Mouse (Mus musculus) kidney, postnatal 0 days (tissue): Measurements from ENCODE around the gene Hck. TPM values are rescaled to one million over a fixed set of nuclear protein-coding genes. Genes with fewer than 3 reads are reported as not detected.

Experiments
- ATAC-seq: fragments of 200-750 bp; cut with Nextera tagmentation; replicated peaks from 2 replicates; pipeline ENCODE4 v1.8.0; 2017; ENCODE audit warnings: low read depth, moderate number of reproducible peaks, moderate TSS enrichment, moderate library complexity; ENCODE audit not compliant: low FRiP score
- DNase-seq: peaks from one replicate; pipeline ENCODE4 v3.0.0-alpha.2; 2016; ENCODE audit warnings: low spot score
- H3K27ac ChIP-seq: fragments of 300-500 bp; sonication (generic); 2 replicates; pipeline ENCODE4 v1.5.1; 2014; ENCODE audit warnings: mild to moderate bottlenecking
- H3K27me3 ChIP-seq: fragments of 300-500 bp; sonication (generic); 2 replicates; pipeline ENCODE4 v1.6.1; 2014; ENCODE audit warnings: low read length, mixed read lengths; ENCODE audit not compliant: insufficient read depth
- H3K36me3 ChIP-seq: fragments of 300-500 bp; sonication (generic); 2 replicates; pipeline ENCODE4 v1.6.1; 2014; ENCODE audit warnings: low read length, mixed read lengths; ENCODE audit not compliant: insufficient read depth
- H3K4me1 ChIP-seq: fragments of 300-500 bp; sonication (generic); replicated peaks from 2 replicates; pipeline ENCODE4 v1.6.1; 2014; ENCODE audit warnings: antibody characterized with exemption, low read length, mixed read lengths; ENCODE audit not compliant: insufficient read depth
- H3K4me2 ChIP-seq: fragments of 300-500 bp; sonication (generic); 2 replicates; pipeline ENCODE4 v1.6.1; 2014; ENCODE audit warnings: mild to moderate bottlenecking, low read length, moderate library complexity, mixed read lengths
- H3K4me3 ChIP-seq: fragments of 300-500 bp; sonication (generic); replicated peaks from 2 replicates; pipeline ENCODE4 v1.5.1; 2014; ENCODE audit warnings: low read depth, low read length
- H3K9ac ChIP-seq: fragments of 300-500 bp; sonication (generic); 2 replicates; pipeline ENCODE4 v1.6.1; 2014; ENCODE audit warnings: low read depth, low read length
- H3K9me3 ChIP-seq: fragments of 300-500 bp; sonication (generic); replicated peaks from 2 replicates; pipeline ENCODE4 v1.6.1; 2016; ENCODE audit warnings: low read length, inconsistent platforms, mixed read lengths
- CTCF ChIP-seq: IDR thresholded peaks from 2 replicates; pipeline ENCODE4 v1.5.1; 2016; ENCODE audit warnings: antibody characterized with exemption, low read depth, mild to moderate bottlenecking, moderate library complexity
- WGBS: fragments of 180-500 bp; shearing (Covaris S2); extraction: QIAGEN DNeasy Blood & Tissue Kit; methylation state at CpG from one replicate; pipeline ENCODE4 v1.1.7; 2014; 5-methylcytosine and 5-hydroxymethylcytosine counted together
- polyA plus RNA-seq: library from polyadenylated mRNA; unstranded; fragments of >200 nt; fragmentation: Nextera tagmentation; extraction: Ambion mirVana; gene quantifications from 2 replicates; pipeline ENCODE4 v1.2.1, GENCODE M21; 2015

The Hck gene
- polyA plus RNA-seq, 1 experiment from 2014 or later = 4.3 TPM

DNA sequence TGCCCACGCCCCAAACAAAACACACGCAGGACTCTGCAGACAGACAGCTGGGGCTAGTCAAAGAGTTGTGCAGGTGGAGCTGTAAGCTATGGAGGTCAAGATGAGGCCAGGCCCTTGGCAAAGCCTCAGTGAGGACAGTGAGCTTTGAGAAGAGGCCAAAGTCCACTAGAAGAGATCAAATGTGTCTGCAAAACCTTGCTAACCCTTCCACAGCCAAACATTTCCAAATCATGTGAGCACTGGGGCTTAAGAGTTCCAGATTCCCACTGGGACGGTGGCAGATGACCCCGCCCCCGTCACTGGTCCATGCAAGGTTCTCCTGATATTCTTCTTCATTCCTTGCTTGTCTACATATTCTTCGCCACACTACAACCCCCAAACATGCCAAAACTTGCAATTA is 26.4 kb upstream of the Hck start:
- no peaks in the 10 kb centered on the region for H3K27me3 ChIP-seq
- no peak for ATAC-seq
- no peaks in the 10 kb centered on the region for H3K9me3 ChIP-seq
- no peaks in the 10 kb centered on the region for H3K4me1 ChIP-seq
- no peak for TF ChIP-seq CTCF
- DNase-seq = no peak
- 77% methylated on average over 6 of the region's 6 CpGs for WGBS
- H3K9ac ChIP-seq = no peak overlapping the region
- H3K4me3 ChIP-seq = no peak overlapping the region
- H3K4me2 ChIP-seq = no peak overlapping the region
- H3K27ac ChIP-seq = no peak overlapping the region
- no peaks in the 10 kb centered on the region for H3K36me3 ChIP-seq

GRCm38 (mm10) chr2:153083275-153083674 is 25.0 kb upstream of the Hck start:
- TF ChIP-seq CTCF = no peak
- WGBS = 90% methylated on average over 8 of the region's 8 CpGs
- no peak for DNase-seq

DNA sequence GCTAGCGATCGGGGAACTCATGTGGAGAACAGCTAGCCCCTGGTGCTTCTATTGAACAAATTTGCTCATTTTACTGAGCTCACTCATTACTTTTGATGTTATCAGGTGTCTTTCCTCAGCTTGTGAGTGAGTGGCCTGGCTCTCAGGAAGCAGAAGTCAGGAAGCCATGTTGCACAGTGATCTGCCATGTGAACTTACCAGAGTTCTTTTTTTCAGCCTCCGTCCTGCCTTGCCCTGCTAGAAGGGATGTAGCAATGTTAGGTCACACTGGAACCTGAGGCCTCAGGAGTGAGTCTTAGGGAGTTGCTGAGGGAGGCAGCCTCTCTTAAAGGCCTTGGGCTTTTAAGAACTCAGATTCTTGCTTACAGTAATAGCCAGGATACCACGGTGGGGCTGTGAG is 24.4 kb upstream of the Hck start:
- no peak overlapping the region for H3K27ac ChIP-seq
- no peaks in the 10 kb centered on the region for H3K27me3 ChIP-seq
- no peak overlapping the region for H3K4me3 ChIP-seq
- H3K9ac ChIP-seq = no peak overlapping the region
- DNase-seq (no peak), ATAC-seq (no peak)
- WGBS = 81% methylated on average over 4 of the region's 4 CpGs
- H3K4me2 ChIP-seq = no peak overlapping the region
- no peaks in the 10 kb centered on the region for H3K9me3 ChIP-seq
- H3K36me3 ChIP-seq = no peaks in the 10 kb centered on the region
- no peaks in the 10 kb centered on the region for H3K4me1 ChIP-seq
- TF ChIP-seq CTCF = no peak

More at GRCm38 (mm10) chr2:153083275-153083674, 25.0 kb upstream of the Hck start:
- Histone ChIP-seq H3K9me3 (no peaks in the 10 kb centered on the region), H3K4me2 (no peak overlapping the region), H3K9ac (no peak overlapping the region), H3K36me3 (no peaks in the 10 kb centered on the region), H3K4me1 (no peaks in the 10 kb centered on the region), H3K27ac (no peak overlapping the region), H3K27me3 (no peaks in the 10 kb centered on the region), H3K4me3 (no peak overlapping the region)
- ATAC-seq = no peak

GRCm38 (mm10) chr2:153084261-153084976 is 23.8 kb upstream of the Hck start:
- no peaks in the 10 kb centered on the region for H3K4me1 ChIP-seq
- 51% methylated on average over 7 of the region's 7 CpGs for WGBS
- no peaks in the 10 kb centered on the region for H3K36me3 ChIP-seq
- H3K9ac ChIP-seq = no peak overlapping the region
- H3K4me2 ChIP-seq = no peak overlapping the region
- no peak overlapping the region for H3K27ac ChIP-seq
- DNase-seq (peak; percentile 35), ATAC-seq (no peak)
- H3K27me3 ChIP-seq = no peaks in the 10 kb centered on the region
- TF ChIP-seq CTCF = peak; percentile 38; the same call in 1 of the 2 replicates
- no peak overlapping the region for H3K4me3 ChIP-seq
- no peaks in the 10 kb centered on the region for H3K9me3 ChIP-seq

GRCm38 (mm10) chr2:153085556-153085955 is 22.7 kb upstream of the Hck start:
- WGBS = 84% methylated on average over 6 of the region's 6 CpGs
- Histone ChIP-seq H3K4me1 (no peaks in the 10 kb centered on the region), H3K9ac (no peak overlapping the region), H3K36me3 (no peaks in the 10 kb centered on the region), H3K4me2 (no peak overlapping the region), H3K4me3 (no peak overlapping the region), H3K27ac (no peak overlapping the region), H3K9me3 (no peaks in the 10 kb centered on the region), H3K27me3 (no peaks in the 10 kb centered on the region)
- DNase-seq (no peak), ATAC-seq (no peak)
- TF ChIP-seq CTCF = no peak

DNA sequence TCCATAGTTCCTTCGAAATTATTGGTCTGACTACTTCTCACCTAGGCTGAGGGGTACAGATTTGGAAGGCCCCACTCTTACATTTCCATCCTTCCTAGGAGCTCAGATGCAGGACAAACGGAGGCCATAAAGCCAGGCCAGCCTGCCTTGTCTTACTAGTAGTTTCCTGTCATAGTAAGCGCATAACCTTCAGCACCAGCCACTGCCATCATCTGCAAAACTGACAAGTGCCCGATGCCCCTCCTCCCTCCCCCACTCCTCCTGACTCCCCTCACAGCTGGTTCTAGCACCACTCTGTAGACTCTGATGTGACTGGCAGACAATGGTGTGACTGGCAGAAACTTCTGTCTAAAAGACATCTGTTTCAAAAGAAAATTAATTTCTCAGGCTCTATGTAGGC is 22.1 kb upstream of the Hck start:
- H3K9me3 ChIP-seq = no peaks in the 10 kb centered on the region
- H3K4me1 ChIP-seq = no peaks in the 10 kb centered on the region
- no peak for TF ChIP-seq CTCF
- no peak for DNase-seq
- H3K27ac ChIP-seq = no peak overlapping the region
- no peaks in the 10 kb centered on the region for H3K27me3 ChIP-seq
- no peak overlapping the region for H3K4me2 ChIP-seq
- no peak overlapping the region for H3K9ac ChIP-seq
- WGBS = 83% methylated on average over 4 of the region's 4 CpGs
- H3K36me3 ChIP-seq = no peaks in the 10 kb centered on the region
- H3K4me3 ChIP-seq = no peak overlapping the region
- no peak for ATAC-seq

DNA sequence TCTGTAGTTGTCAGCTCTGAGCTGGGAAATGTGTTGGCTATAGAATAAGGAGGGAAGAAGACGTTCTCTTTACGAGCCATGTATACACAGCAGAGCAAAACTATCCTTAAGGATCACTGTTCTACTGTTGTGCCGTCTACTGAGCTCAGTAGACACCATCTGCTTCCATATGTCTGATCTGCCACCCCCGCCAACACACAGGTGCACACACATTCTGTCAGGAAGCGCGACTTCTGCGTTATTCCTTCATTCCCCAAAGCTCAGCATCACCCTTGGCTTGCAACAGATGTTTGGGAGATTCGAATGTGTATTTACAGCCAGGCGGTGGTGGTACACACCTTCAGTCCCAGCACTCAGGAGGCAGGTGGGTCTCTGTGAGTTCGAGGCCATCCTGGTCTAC is 21.2 kb upstream of the Hck start:
- Histone ChIP-seq H3K27ac (no peak overlapping the region), H3K9ac (no peak overlapping the region), H3K4me1 (no peaks in the 10 kb centered on the region), H3K27me3 (no peaks in the 10 kb centered on the region), H3K4me3 (no peak overlapping the region), H3K4me2 (no peak overlapping the region), H3K9me3 (no peaks in the 10 kb centered on the region), H3K36me3 (no peaks in the 10 kb centered on the region)
- no peak for ATAC-seq
- 89% methylated on average over 10 of the region's 10 CpGs for WGBS
- DNase-seq = no peak
- no peak for TF ChIP-seq CTCF
